Mouse (Mus musculus): Measurements from ENCODE around the gene Vps37b.

Vps37b gene

DNA sequence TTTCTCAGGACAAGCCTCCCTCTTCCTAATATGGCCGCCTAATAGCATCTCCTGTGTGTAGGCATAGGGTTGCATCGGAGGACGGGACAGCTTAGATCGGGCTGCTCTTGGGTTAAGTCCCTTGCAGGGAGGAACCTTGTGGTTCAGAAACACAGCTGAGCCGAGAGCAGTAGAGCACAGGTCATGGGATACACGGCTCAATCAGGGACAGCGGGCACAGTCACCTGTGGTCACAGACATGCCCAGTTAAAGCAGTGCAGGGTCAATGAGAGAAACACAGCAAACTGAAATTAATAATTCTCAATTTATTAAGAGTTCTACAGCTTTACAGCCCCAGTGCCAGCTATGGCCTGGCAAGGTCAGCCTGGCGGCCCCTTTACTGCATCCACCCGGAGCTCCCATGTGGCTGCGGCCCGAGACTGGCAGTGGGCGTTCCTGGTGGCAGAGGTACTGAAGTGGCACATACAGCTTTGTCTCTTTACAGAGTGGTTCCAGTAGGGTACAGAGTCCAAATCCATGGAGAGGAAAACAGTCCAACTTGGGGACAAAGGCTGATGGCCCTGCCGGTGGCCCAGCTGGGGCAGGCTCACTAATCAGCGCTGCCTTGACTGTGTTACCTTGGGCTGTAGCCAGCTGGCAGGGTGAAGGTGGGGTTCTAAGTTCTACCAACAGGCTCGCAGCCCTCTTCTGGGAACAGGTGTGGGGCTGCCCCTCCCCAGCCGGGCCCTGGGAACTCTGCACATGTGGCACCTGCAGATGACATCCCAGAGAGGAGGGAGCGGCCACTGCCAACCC is 27.5 kb downstream of the Vps37b start:
- no peak for DNase-seq (ENCODE audit: low spot score in 2 of 2)

GRCm38 (mm10) chr5:124003375-124003774 is 28.7 kb downstream of the Vps37b start:
- no peak for DNase-seq (ENCODE audit: low spot score in 2 of 2)

- DNase-seq (ENCODE audit: low spot score in 2 of 2): no peak
Observed at GRCm38 (mm10) chr5:124002876-124003275, 29.2 kb downstream of the Vps37b start.

- no peak for DNase-seq (ENCODE audit: low spot score in 2 of 2)
Observed at GRCm38 (mm10) chr5:124001274-124001673, 30.8 kb downstream of the Vps37b start.

DNA sequence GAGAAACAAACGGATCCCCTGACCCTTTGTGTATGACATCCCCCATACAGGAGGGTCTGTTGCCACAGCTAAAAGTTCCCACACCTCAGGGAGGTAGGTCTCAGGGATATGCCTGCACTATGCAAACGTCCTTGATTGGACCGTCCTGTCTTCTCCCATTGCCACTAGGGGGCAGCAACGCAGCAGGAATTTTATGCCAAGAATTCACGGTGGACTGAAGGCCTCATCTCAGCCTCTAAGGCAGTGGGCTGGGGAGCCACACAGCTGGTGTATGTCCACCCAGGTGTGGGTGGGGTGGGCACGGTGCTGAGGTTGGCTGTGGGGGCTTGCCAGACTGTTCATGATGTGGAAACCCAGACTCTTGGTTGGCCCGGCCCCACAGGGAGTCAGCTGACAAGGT is 31.2 kb downstream of the Vps37b start:
- peak; percentile 77 to 91 for DNase-seq (ENCODE audit: low spot score in 2 of 2)

GRCm38 (mm10) chr5:123998370-123998769 is 33.7 kb downstream of the Vps37b start:
- DNase-seq (ENCODE audit: low spot score in 2 of 2): no peak

GRCm38 (mm10) chr5:123997811-123998210 is 34.3 kb downstream of the Vps37b start:
- no peak for DNase-seq (ENCODE audit: low spot score in 2 of 2)

DNA sequence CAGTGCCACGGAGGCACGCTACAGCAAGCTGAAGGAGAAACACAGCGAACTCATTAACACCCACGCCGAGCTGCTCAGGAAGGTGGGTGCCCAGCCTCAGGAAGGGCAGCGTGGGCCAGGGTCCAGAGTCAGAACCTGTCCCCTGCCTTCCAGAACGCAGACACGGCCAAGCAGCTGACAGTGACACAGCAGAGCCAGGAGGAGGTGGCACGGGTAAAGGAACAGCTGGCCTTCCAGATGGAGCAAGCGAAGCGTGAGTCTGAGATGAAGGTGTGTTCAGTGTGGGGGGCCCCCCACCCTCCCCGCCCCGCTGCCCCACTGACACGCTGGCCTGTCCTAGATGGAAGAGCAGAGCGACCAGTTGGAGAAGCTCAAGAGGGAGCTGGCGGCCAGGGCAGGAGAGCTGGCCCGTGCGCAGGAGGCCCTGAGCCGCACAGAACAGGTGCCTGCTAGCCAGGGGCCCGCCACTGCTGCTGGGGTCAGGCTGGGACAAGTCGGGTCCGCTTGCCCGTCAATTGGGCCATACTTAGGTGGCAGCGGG is 34.8 kb downstream of the Vps37b start:
- no peak for DNase-seq (ENCODE audit: low spot score in 2 of 2)

- no peak for DNase-seq (ENCODE audit: low spot score in 2 of 2)
Observed at GRCm38 (mm10) chr5:123996695-123997094, 35.4 kb downstream of the Vps37b start.

GRCm38 (mm10) chr5:123996194-123996593 is 35.9 kb downstream of the Vps37b start:
- DNase-seq (ENCODE audit: low spot score in 2 of 2): no peak

DNA sequence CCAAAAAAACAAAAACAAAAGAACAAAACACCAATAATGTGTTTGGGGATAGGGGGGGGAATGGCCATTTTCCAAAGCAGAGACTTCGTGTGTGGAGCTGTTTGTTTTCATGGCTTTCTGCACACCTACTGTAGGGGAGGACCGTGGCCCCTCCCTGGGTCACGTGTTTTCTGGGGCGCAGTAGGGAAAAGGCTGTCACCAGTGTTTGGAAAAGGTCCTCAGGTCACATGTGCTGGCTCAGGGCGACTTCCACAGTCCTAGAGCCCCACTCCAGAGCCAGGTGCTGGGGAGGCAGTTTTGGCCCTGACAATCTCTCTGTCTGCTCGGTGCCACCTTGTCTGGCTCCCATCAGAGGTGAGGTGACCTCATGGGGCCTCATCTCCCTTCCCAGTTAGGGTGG is 36.7 kb downstream of the Vps37b start:
- no peak for DNase-seq (ENCODE audit: low spot score in 2 of 2)

- no peak for DNase-seq (ENCODE audit: low spot score in 2 of 2)
Observed at GRCm38 (mm10) chr5:123994468-123994867, 37.6 kb downstream of the Vps37b start.

GRCm38 (mm10) chr5:123993263-123994036 is 38.6 kb downstream of the Vps37b start:
- no peak for DNase-seq (ENCODE audit: low spot score in 2 of 2)

DNA sequence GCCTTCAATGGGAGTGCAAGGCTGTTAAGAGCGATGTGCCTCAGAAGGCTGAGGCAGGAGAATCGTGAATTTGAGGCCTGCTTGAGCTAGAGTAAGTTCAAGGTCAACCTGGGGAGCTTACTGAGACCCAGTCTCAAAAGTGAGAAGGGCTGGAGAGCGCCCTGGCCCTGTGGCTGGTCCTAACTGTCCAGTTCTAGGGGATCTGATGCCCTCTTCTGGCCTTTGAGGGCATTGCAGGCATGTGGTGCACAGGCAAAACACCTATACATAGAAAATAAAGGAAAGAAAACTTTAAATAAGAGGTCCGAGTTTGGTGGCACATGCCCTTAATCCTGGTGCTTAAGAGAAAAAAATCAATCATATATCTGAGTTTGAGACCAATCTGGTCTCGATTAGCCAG is 39.3 kb downstream of the Vps37b start:
- peak; percentile 68 to 89 for DNase-seq (ENCODE audit: low spot score in 2 of 2)

- no peak for DNase-seq (ENCODE audit: low spot score in 2 of 2)
Observed at GRCm38 (mm10) chr5:123992193-123992637, 39.9 kb downstream of the Vps37b start.

GRCm38 (mm10) chr5:123991321-123991720 is 40.7 kb downstream of the Vps37b start:
- no peak for DNase-seq (ENCODE audit: low spot score in 2 of 2)

- DNase-seq (ENCODE audit: low spot score in 2 of 2): no peak
Observed at GRCm38 (mm10) chr5:123989941-123990885, 41.9 kb downstream of the Vps37b start.

- no peak for DNase-seq (ENCODE audit: low spot score in 2 of 2)
Observed at GRCm38 (mm10) chr5:123987511-123987910, 44.6 kb downstream of the Vps37b start.

DNA sequence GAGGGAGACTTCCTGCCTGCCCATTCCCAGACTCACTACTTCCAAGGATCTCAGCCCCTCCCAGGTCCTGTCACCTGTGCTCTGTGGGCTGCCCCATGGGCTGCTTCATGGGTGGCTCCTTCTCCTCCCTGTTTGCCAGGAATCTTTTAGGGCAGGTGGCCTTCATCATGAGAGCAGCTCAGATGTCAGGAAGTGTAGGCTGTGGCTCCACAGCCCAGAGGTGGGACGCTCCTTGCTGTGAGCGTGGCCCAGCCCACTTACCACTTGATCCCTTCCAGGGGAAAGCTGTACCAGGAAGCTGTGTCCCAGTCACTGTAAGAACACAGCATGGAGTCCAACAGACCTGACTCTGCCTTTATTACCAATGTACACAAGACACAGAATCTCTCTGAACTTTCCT is 45.1 kb downstream of the Vps37b start:
- no peak for DNase-seq (ENCODE audit: low spot score in 2 of 2)

GRCm38 (mm10) chr5:123985434-123985833 is 46.6 kb downstream of the Vps37b start:
- DNase-seq (ENCODE audit: low spot score in 2 of 2): no peak

GRCm38 (mm10) chr5:123982838-123983237 is 49.2 kb downstream of the Vps37b start:
- DNase-seq (ENCODE audit: low spot score in 2 of 2): no peak

GRCm38 (mm10) chr5:123981250-123981554 is 50.9 kb downstream of the Vps37b start:
- no peak for DNase-seq (ENCODE audit: low spot score in 2 of 2)

All from urinary bladder, postnatal 4 days (tissue).